Mouse (Mus musculus) gastrocnemius, postnatal 36 days (tissue): ENCODE data around the gene Surf2. TPM values are rescaled to one million over a fixed set of nuclear protein-coding genes. Genes with fewer than 3 reads are reported as not detected.

Experiments
- DNase-seq, 2 experiments: peaks; one replicate each; pipeline ENCODE4 v3.0.0; 2022
- intact Hi-C: fragments of 180-260 bp; cut with DNase I; formaldehyde crosslinking; loops from one replicate; pipeline ENCODE4 v1.15.1; 2025
- total RNA-seq, 2 experiments: library from RNA; stranded (reverse); gene quantifications; 2 replicates each; pipeline ENCODE4 v1.2.3; 2021

The Surf2 gene
- total RNA-seq, 2 experiments from 2014 or later, result 10.7 to 12.3 TPM

DNA sequence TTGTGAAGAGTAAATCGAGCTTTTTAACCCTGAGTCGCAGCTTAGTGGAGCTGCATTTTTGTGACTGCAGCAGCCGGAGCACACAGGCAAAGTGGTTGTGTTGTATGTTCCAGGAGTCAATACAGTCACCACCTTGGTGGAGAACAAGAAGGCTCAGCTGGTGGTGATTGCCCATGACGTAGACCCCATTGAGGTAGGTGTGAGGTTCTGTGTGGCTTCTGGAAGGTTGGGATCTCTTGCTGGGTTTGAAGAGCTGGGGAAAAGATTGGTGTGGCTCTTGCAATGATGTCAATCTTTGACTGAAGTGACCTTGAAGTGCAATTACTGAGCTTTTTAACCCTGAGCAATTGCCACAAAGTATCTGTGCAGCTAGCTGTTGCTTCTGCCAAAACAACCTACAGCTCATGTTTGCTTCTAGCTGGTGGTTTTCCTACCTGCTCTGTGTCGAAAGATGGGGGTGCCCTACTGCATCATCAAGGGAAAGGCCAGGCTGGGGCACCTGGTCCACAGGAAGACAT is 3.9 kb upstream of the Surf2 start:
- intact Hi-C loops, result no loop called here
- no peak for DNase-seq

DNA sequence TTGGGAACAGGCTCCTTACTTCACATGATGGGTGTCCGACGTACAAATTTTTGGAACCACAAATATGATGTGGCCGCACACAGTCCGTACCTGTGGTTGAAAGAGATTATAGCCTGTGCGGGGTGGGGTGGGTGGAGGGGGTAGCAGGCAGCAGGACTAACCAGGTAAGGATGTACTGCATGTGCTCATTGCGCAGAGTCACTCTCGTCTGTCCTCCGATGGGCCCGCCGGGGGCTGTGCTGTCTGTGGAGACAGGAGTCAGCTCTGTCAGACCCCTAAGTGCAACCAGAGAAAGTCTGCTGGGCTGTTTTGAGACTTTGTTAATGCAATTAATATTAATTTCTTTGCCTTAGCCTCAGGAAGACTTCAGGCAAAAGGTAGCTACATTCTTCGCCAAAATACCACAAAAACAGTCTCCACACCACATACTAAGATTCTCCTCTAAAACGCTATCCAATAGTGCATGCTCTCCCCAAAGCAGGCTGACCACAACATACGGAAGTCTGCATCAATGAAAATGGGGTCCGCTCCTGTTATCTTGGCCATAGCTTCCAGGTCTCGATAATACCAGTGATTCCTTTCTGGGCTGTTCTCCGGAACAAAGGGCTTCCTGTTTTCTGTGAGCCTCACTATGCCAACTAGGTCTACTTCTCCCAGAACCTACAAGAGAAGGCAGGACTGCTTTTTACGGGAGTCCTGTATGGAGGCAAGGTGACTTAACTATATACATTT is 2.6 kb upstream of the Surf2 start:
- DNase-seq, result no peak
- intact Hi-C loops, result no loop called here

DNA sequence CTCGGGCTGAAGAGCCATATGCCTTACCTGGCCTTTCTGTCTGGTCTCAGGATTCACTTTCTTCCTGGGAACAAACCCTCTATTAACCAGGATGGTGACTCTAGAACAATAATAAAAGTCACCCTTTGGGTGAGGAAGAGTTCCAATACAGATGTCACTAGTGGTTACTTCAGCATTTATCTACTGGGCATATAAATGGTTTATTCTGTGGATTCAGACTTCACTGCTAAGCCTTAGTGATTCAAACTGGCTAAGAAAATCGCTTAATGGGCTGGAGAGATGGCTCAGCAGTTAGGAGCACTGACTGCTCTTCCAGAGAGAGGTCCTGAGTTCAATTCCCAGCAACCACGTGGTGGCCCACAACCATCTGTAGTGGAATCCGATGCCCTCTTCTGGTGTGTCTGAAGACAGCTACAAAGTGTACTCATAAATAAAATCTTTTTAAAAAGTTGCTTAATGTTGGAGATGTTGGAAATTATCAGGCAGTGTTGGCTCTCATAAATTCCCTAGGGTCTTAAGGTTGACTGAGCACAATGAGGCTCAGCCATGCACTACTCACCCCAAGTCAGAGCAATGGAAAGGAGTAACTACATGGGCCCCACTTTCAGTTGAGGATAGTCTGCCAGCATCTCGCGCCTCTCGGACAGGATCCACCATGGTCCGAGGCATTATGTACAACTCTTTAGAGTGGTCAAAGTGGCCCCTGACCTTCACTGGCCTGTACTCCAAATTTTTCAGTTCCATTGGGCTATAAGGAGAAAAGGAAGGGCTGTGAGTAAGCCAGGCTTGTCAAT is 1.8 kb upstream of the Surf2 start:
- intact Hi-C loops, result no loop called here
- DNase-seq, result peak in 1 of 2 experiments; percentile 1

DNA sequence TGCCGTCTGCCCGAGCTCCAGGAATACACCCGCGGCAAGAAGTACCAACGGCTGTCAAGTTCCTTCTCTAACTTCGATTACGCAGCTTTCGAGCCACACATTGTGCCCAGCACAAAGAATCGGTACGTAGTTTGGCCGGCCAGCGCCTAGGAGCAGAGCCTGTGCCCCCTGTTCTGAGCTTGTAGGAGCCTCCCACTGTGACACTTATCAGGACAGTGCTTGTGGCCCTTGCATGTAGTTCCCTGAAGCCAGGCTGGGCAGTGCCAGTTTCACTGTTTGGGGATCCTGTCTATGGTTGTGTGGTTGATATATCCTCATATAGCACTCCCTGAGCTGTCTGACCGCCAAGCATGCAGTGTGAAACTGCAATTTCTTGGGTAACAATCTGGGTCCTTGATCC is 571 bp downstream of the Surf2 start:
- intact Hi-C loops, result no loop called here
- no peak for DNase-seq

DNA sequence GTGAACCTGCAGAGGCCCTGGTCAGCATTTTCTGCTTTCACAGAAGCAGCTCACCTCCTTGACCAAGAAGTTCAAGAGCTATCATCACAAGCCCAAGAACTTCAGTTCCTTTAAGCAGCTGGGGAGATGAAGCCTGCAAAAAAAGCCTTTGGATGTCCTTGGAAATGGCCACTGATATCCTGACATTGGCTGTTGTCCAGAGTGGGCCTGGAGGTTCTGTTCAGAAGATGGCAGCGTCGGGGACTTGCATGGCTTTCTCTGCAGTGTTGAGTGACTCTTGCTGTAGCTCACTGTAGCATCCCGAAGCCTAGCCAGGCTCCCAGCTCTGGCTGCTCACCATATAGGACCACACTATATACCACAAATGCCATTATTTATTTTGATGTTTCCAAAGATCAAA is 3.5 kb downstream of the Surf2 start:
- no peak for DNase-seq
- intact Hi-C loops, result no loop called here

DNA sequence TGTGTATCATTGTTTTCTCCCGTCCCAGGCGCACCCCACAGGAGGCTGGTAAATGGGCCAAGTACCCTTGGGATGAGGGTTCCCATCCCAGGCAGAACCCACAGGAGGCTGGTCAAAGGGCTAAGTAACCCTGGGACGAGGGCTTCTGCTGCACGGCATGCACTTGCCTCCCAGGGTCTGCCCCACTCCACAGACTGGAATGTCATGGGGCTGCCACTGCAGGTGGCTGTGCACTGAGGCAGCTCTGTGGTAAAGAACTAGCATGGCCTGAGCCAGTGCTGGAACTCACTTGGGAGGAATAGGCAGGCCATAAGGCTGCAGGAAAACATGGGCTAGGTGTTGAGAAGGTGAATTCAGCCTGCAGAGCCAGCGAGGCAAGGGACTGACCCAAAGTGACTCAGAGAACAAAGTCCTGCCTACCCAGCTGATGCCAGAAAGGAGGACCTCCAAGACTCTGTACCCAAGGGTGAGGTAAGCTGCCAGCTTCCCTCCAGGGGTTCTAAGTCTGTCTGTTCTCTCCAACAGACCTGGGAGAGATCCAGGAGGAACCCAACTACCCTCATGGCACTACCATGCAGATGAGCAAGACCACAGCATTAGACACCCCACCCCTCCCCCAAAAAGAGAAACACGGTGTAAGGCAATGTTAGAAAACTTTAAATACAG is 4.2 kb downstream of the Surf2 start:
- intact Hi-C loops, result no loop called here
- DNase-seq, result no peak

DNA sequence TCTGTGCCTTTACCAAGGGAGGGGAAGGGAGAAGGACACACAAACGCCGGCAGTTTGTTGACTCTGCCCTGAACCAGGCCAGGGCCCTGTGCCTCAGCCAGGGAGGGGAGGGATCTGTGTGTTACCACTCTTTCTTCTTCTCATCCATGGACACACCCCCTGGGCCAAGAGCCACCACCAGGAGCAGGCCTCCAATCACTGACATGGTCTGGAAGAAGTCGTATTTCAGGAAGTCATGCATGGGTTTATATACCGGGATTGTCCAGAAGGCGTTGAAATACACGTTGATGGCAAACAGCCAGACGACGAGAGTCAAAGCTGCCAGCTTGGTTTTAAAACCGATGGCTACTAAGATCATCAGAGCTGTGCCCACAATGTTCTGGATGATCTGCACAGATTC is 5.6 kb downstream of the Surf2 start:
- intact Hi-C loops, result no loop called here
- DNase-seq, result no peak

DNA sequence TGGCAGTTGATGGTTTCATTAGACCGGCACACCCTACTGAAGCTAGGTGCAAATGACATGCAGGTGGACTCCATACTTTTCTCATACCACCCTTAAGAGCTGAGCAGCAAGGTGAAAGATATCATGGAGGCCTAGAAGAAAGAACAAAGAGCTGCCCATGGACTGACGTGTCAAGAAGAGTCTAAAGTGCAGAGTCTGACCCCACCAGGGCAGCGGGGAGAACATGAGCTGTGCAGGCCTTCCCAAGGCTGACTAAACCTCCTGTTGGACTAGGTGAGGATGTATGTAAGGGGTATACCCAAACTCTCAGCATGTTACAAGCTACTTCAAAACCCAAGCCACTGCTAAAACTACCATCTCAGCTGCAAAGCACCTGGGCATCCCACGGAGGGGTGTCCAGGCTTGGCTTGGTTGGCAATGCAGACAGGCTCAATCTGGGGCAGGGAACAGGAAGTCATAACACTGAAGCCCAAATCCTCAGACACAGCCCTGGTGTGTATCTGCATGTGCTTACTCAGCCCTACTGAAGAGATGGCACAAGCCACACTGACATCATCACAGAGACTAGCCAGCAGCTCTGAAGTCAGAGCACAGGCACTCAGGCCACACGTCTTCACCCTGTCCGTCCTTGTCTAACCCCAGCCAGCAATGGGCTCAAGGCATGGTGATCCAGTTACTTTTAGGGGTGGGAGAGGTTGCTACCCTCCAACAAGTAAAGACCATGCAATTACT is 11.7 kb downstream of the Surf2 start:
- no peak for DNase-seq
- intact Hi-C loops, result no loop called here

DNA sequence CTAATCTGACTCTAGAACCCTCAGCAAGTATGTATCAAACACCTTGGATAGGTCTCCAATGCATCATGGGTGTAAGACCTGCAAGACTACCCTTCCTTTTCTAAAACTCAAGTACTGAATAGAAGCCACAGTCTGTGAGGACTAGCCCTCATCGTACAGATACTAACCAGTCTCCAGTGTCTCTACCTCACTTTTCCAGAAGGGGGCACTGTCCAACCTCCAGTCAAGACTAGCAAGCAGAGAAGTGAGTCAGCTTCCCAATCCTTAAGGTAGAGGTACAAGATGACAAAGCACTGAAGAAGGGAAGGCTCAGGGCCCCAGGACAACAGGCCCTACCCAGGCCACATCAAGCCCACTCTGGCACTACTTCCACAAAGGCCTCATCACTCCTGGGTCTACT is 14.2 kb downstream of the Surf2 start:
- intact Hi-C loops, result loop anchor here (2.0 to 5.0 kb wide), 2 partner anchors 77 to 110 kb away; partner anchors contain the start of gene Cacfd1
- no peak for DNase-seq

DNA sequence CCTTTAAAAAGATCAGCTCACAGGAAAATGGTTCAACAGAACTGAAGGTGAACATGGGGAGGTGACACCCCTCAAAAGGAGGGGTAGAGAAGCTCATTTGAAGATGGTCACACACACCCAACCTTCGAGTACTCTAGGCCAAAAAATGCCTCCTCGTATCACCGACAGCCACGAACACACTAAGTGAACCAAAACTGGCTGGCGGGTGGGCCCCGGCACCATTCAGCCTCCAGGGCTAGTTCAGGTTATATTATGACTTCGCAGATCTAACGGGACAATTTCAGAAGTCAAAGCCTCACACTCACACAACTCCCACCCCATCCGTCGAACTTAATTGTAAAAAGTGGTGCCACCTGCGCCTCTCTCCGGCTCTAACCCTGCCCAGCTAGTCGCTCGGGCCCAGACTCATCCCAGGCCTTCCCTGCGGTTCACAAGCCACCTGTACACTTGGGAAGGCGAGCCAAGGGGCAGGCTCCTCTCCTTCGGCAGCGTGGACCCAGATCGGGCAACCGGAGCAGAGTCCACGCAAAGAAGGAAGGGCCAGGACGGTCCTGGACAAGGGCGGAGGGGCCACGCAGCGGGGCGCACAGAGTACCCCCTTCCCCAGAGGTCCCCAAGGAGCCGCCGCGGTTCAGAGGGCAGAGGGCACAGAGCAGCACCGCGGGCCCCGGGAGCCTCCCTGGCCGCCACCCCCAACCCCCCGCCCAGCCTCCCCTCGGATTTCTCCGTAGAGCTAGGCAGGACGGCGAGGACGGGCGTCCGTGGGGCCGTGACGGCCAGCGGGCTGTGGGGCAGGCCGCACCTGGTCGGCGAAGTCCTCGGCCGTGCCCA is 16.5 kb downstream of the Surf2 start:
- DNase-seq, result no peak
- intact Hi-C loops, result loop anchor here (5.0 kb wide), 1 partner anchor 75 kb away; the partner anchor contains the start of gene Cacfd1

DNA sequence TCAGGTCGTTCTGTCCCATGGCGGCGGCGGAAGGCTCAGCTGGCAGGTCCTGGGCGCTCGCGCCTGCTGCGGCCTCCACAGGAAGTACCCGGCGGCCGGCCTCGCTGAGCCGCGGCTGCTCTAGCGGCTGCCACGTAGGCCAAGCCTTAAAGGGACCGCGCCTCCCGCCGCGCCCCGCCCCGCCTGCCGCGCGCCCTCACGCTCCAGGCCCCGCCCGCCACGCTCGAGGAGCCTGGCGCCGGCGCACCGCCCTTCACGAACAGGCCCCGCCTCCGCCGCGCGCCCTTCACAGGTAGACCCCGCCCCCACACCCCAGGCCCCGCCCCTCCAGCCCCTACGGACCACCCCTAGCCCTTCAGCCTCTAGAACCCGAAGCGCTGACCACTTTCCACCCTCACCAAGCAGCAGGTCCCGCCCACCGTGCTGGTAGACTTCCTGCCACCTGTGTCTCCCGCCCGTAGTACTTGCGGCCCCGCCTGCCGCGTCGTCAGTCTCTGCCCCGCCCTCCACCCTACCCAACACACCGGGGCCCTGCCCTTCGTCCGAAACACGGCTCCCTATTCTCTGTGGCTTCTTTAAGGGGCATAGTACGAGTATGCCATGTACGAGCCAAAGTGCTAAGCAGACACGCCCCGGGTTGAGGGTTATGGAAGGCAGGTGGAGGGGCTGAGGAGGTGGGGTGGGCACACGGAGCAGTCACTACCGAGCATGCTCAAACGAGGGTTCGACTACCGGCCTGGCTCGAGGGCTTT is 17.3 kb downstream of the Surf2 start, which contains the start of the genes Surf4 and Stkld1:
Surf4 (minus strand) TSS at position 625 of the 752 bp plus-strand sequence.
Stkld1 (plus strand) TSS at position 744 of the 752 bp plus-strand sequence.
- DNase-seq, result peak; percentile 82 to 89
- intact Hi-C loops, result loop anchor here (5.0 kb wide), 1 partner anchor 74 kb away; the partner anchor contains the start of gene Cacfd1

DNA sequence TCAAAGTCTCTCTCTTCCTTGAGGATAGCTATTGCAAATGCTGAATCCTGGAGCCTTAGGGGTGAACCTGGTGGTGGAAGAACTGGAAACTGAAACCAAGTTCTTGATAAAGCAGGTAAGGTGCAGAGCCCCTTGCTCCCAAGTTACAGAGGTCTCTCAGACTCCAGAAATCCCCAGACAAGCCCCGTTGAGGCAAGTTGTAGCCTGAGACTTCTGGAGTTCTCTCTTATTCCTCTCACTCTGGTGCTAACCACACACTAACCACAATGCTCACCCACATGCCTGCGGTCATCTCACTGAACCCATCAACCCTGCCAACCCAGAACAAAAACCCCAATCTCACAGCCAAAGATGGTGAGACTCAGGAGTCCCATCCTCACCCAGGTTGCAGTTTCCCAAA is 19.1 kb downstream of the Surf2 start:
- intact Hi-C loops, result no loop called here

DNA sequence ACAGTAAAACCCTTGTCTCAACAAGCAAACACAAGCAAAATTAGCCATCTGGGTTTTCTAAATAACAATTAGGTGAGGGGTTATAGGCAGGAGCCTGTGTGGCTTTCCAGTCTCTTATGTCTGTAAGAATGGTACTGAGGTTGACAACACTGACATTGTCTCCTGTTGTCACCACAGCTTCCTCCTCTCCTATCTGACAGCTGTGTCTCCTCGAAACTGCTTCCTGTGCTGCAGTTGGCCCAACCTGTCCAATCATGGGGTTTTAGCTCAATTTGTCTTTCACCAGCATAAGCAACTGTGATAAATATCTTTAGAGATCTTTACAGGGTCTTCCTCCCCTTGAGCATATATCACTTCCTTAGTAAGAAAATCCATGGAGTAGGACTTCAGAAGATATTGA is 20.3 kb downstream of the Surf2 start:
- no peak for DNase-seq
- intact Hi-C loops, result no loop called here

More for the DNA sequence above, 19.1 kb downstream of the Surf2 start:
- no peak for DNase-seq

DNA sequence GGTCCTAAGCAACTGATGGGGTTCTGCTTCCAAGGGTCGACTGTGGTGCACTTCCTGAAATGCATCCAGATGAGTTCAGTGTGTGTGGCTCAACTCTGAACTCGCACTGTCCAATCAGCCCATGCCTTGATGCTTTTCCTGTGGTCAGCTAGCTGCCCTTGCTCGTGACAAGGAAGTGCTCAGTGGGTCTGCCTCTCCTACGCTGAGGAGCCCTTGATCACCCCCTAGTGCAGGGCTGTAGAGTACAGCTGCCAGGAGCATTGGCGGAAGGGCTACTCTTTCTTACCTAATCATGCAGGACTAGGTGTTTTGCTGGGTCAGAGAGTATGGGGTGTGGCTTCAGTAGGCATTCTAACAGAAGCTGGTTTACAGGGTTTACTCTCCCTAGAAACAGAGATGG is 25.4 kb downstream of the Surf2 start:
- DNase-seq, result no peak
- intact Hi-C loops, result no loop called here

DNA sequence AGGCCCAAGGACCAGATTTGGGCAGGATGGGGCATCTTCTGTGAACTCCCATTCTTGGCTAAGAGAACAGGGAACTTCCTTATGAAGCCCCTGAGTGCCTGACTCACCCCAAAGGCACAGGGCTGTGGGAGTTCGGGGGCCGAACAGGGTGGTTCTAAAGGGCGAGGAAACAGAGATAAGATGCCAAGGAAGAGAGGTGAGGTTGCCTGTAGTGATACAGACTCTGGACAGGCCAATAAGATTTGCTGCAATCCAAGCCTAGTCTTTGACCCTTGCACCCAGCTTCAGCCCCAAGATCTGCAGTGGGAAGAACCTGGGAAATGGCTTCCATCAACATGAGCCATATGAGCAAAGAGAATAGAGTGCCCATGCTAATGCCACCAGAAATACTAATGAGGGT is 27.1 kb downstream of the Surf2 start:
- intact Hi-C loops, result no loop called here
- no peak for DNase-seq

DNA sequence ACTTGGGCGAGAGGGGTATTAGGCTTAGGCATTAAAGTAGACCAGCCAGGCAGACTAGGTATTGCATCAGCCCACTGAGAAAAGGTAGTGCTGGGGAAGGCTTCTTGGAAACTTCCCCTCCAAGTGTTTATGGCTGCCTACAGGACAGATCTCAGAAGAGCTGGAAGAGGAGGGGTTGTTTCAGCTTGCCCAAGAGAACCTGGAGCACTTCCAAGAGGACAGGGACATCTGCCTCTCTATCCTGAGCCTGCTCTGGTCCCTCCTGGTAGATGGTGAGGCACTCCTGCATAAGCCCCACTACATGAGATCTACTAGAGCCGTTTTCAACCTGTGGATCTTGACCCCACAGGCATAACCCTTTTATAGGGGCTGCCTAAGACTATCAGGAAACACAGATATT is 34.2 kb downstream of the Surf2 start:
- no peak for DNase-seq
- intact Hi-C loops, result no loop called here

DNA sequence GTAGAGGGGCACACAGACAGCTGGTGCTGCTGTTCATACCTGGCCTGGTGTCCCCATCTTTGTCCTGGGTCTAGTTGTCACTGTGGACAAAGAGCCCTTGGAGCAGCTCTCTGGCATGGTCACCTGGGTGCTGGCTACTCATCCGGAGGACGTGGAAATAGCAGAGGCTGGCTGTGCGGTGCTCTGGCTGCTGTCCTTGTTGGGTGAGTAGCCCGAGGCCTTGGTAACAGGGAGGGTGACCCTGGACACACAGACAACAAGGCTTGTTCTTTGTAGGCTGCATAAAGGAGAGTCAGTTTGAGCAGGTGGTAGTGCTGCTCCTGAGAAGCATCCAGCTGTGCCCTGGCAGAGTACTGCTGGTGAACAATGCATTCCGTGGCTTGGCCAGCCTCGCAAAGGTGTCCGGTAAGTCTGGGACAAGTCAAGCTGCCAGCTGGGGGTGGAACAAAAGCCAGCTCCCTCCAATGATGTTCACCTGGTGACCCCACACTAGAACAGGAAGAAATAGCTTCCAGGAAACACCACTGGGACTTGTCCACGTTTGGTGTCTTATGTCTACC is 35.3 kb downstream of the Surf2 start:
- intact Hi-C loops, result no loop called here
- DNase-seq, result no peak

DNA sequence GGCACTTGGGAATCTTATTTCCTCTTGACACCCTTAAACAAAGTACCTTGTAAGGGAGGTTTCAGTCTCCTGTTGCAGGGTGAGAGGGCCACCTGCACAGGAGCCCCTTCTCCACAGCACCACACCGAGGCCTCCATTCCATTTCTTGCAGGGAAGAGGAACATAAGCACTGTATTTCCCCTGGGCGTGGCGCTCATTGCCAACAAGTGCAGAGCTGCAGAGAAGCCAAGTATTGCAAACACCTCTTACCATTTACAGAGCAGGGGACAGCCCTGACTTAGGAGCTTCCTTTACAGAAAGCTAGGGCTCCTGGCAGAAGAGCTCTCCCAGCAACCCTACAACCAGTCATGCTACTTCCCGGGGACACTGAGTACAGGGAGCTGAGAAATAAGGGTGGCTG is 36.0 kb downstream of the Surf2 start:
- intact Hi-C loops, result no loop called here
- no peak for DNase-seq
